Mouse (Mus musculus) neural tube, embryonic 14.5 days (tissue): ENCODE data around the gene Arhgap8. TPM values are rescaled to one million over a fixed set of nuclear protein-coding genes. Genes with fewer than 3 reads are reported as not detected.
"Not testable (repeated sequence)": the region's sequence is repeated elsewhere in the genome, so short reads cannot be mapped to it uniquely, and the experiment has no call there.

ENCODE experiments used
- ATAC-seq: fragments of 200-750 bp; cut with Nextera tagmentation; 2 replicates; pipeline ENCODE4 v1.8.0; 2017; ENCODE audit warnings: low read depth, mild to moderate bottlenecking, moderate TSS enrichment, moderate library complexity
- H3K27ac ChIP-seq: fragments of 300-500 bp; sonication (generic); 2 replicates; pipeline ENCODE4 v1.5.1; 2014; ENCODE audit warnings: low read depth, mild to moderate bottlenecking, control low read depth, low read length, moderate library complexity, mixed read lengths
- H3K27me3 ChIP-seq: fragments of 300-500 bp; sonication (generic); 2 replicates; pipeline ENCODE4 v1.6.1; 2014; ENCODE audit warnings: low read length; ENCODE audit not compliant: control insufficient read depth, insufficient read depth
- H3K36me3 ChIP-seq: fragments of 300-500 bp; sonication (generic); 2 replicates; pipeline ENCODE4 v1.6.1; 2014; ENCODE audit warnings: low read length, mixed read lengths; ENCODE audit not compliant: control insufficient read depth, insufficient read depth
- H3K4me1 ChIP-seq: fragments of 300-500 bp; sonication (generic); 2 replicates; pipeline ENCODE4 v1.6.1; 2014; ENCODE audit warnings: low read length; ENCODE audit not compliant: control insufficient read depth, insufficient read depth
- H3K4me2 ChIP-seq: fragments of 300-500 bp; sonication (generic); 2 replicates; pipeline ENCODE4 v1.6.1; 2014; ENCODE audit warnings: mild to moderate bottlenecking, low read depth, low read length, control low read depth
- H3K4me3 ChIP-seq: fragments of 300-500 bp; sonication (generic); 2 replicates; pipeline ENCODE4 v1.5.1; 2014; ENCODE audit warnings: low read depth, low read length, control low read depth, mixed read lengths
- H3K9ac ChIP-seq: fragments of 300-500 bp; sonication (generic); replicated peaks from 2 replicates; pipeline ENCODE4 v1.6.1; 2014; ENCODE audit warnings: low read depth, mild to moderate bottlenecking, control low read depth, low read length, mixed read lengths
- H3K9me3 ChIP-seq: fragments of 300-500 bp; sonication (generic); 2 replicates; pipeline ENCODE4 v1.6.1; 2016; ENCODE audit warnings: low read length; ENCODE audit not compliant: control insufficient read depth
- WGBS: fragments of 180-500 bp; shearing (Covaris S2); extraction: QIAGEN DNeasy Blood & Tissue Kit; methylation state at CpG from one replicate; pipeline ENCODE4 v1.1.7; 2014; 5-methylcytosine and 5-hydroxymethylcytosine counted together
- polyA plus RNA-seq: library from polyadenylated mRNA; unstranded; fragments of >200 nt; fragmentation: Nextera tagmentation; extraction: Ambion mirVana; gene quantifications from 2 replicates; pipeline ENCODE4 v1.2.1, GENCODE M21; 2014

The Arhgap8 gene
- polyA plus RNA-seq, 1 experiment from 2014 or later: 2.5 TPM

DNA sequence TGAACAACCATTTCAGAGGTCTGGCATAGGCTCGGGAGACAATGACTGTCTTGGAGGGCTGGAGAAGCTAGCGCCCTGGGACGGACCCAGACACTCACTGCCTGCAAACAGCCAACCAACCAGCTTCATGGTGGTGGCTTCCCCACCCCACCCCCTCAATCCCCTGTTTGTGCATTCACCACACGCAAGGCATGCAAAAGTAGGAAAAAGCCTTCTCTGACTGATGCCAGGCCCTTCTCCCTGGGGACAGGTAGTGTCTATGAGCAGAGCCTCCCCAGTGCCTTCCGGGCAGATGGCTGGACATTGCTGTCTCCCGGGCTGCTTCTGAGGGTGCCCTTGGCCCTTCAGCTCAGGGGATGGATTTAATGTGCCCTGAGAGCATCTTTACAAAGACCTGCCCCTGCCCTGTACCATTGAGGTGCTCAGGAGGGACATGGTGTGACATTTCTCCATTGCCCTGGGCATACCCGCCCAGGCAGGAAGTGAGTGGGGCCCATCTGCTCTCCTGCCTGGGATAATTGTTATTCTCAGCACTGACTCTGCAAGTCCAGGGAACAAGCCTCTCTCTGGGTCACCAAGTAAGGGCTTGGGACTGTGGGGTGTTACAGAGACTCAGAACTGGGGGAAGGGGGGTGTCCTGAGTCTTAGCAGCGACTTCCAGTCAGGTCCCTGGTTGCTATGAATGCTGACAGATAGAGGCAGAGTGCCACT lies 43.0 kb downstream of the Arhgap8 start:
- ATAC-seq: peak; percentile 48; the same call in 1 of the 2 replicates
- Histone ChIP-seq H3K9ac (no peak overlapping the region), H3K27ac (no peak overlapping the region), H3K4me3 (no peak overlapping the region), H3K9me3 (no peaks in the 10 kb centered on the region), H3K36me3 (no peaks in the 10 kb centered on the region), H3K27me3 (no peaks in the 10 kb centered on the region), H3K4me1 (peaks cover 9% of the 10 kb centered on the region; the same call in 1 of the 2 replicates), H3K4me2 (no peak overlapping the region)
- WGBS: 33% methylated on average over 8 of the region's 8 CpGs

- H3K4me3 ChIP-seq: no peak overlapping the region
- 23% methylated on average over 7 of the region's 7 CpGs for WGBS
- H3K4me2 ChIP-seq: no peak overlapping the region
- no peaks in the 10 kb centered on the region for H3K36me3 ChIP-seq
- peaks cover 9% of the 10 kb centered on the region; the same call in 1 of the 2 replicates for H3K4me1 ChIP-seq
- H3K9ac ChIP-seq: no peak overlapping the region
- H3K27me3 ChIP-seq: no peaks in the 10 kb centered on the region
- H3K27ac ChIP-seq: no peak overlapping the region
- no peaks in the 10 kb centered on the region for H3K9me3 ChIP-seq
- no peak for ATAC-seq
These were observed 43.6 kb downstream of the Arhgap8 start for GRCm38 (mm10) chr15:84763423-84763812.

GRCm38 (mm10) chr15:84766621-84767020 lies 46.8 kb downstream of the Arhgap8 start:
- ATAC-seq: no peak
- H3K27me3 ChIP-seq: no peaks in the 10 kb centered on the region
- H3K27ac ChIP-seq: no peak overlapping the region
- H3K4me3 ChIP-seq: no peak overlapping the region
- no peaks in the 10 kb centered on the region for H3K9me3 ChIP-seq
- no peak overlapping the region for H3K4me2 ChIP-seq
- H3K9ac ChIP-seq: no peak overlapping the region
- no peaks in the 10 kb centered on the region for H3K36me3 ChIP-seq
- 40% methylated on average over 10 of the region's 10 CpGs for WGBS
- peaks cover 9% of the 10 kb centered on the region; the same call in 1 of the 2 replicates for H3K4me1 ChIP-seq

DNA sequence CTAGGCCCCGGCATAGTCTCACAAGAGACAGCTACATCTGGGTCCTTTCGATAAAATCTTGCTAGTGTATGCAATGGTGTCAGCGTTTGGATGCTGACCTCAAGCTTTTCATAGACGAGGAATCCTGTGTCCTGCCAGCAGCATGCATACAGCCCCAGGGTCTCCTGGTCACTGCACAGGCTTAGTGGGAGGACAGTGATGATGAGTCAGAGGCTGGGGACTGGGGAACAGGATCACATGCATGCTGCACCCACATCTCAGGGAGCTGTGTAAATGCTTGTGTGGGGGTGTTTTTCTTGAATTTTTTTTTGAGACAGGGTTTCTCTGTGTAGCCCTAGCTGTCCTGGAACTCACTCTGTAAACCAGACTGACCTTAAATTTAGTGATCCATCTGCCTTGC lies 48.7 kb downstream of the Arhgap8 start:
- not testable (repeated sequence) for H3K9ac ChIP-seq, H3K4me3 ChIP-seq, H3K9me3 ChIP-seq, H3K27me3 ChIP-seq, H3K4me1 ChIP-seq, ATAC-seq, H3K4me2 ChIP-seq, H3K27ac ChIP-seq, H3K36me3 ChIP-seq
- WGBS: 77% methylated on average over 3 of the region's 4 CpGs

DNA sequence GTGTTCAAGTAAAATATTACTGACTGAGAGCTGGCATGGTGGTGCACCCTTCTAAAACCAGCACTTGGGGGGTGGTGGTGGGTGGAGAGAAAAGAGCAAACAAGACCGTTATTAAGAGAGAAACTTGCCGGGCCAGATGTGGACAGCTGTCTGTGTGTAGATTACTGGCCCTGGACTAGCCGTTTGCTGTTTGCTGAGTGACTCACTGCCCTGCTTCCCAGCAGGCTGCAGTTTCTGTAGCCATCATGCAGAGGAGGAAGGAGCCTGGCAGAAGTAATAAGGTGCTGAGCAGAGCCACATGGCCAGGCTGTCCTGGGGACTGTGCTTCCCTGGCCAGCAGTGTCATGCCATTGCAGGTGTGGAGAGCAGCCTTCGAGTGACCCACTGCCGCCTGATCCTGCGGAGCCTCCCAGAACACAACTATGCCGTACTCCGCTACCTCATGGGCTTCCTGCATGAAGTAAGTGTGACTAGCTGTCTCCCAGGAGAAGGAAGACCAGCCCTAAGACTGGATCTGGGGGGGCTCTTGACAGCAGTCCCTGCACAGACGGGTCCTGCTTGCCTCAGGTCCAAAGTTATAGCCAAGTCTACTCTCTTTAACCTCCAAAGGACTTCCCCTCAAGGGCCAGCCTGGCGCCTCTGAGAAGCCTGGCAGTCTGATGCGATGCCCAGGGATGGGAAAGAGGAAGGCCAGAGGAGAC lies 49.9 kb downstream of the Arhgap8 start:
- H3K4me1 ChIP-seq: peaks cover 8% of the 10 kb centered on the region; the same call in 1 of the 2 replicates
- no peak overlapping the region for H3K9ac ChIP-seq
- no peak overlapping the region for H3K4me3 ChIP-seq
- no peak for ATAC-seq
- no peak overlapping the region for H3K27ac ChIP-seq
- 84% methylated on average over 11 of the region's 11 CpGs for WGBS
- no peak overlapping the region for H3K4me2 ChIP-seq
- no peaks in the 10 kb centered on the region for H3K27me3 ChIP-seq
- no peaks in the 10 kb centered on the region for H3K9me3 ChIP-seq
- H3K36me3 ChIP-seq: no peaks in the 10 kb centered on the region

GRCm38 (mm10) chr15:84772191-84773111 lies 52.6 kb downstream of the Arhgap8 start:
- no peak overlapping the region for H3K9ac ChIP-seq
- peaks cover 13% of the 10 kb centered on the region; the same call in 1 of the 2 replicates for H3K4me1 ChIP-seq
- no peaks in the 10 kb centered on the region for H3K27me3 ChIP-seq
- H3K4me2 ChIP-seq: no peak overlapping the region
- no peak overlapping the region for H3K27ac ChIP-seq
- WGBS: 76% methylated on average over 21 of the region's 21 CpGs
- ATAC-seq: no peak
- H3K9me3 ChIP-seq: no peaks in the 10 kb centered on the region
- no peak overlapping the region for H3K4me3 ChIP-seq
- no peaks in the 10 kb centered on the region for H3K36me3 ChIP-seq

- WGBS: 9% methylated on average over 20 of the region's 20 CpGs
- no peaks in the 10 kb centered on the region for H3K36me3 ChIP-seq
- no peaks in the 10 kb centered on the region for H3K9me3 ChIP-seq
- no peak overlapping the region for H3K4me3 ChIP-seq
- H3K4me1 ChIP-seq: peaks cover 18% of the 10 kb centered on the region; the same call in 1 of the 2 replicates
- peak overlapping the region; percentile 23; the same call in 1 of the 2 replicates for H3K4me2 ChIP-seq
- peak; percentile 60 for ATAC-seq
- peak overlapping the region; percentile 80 for H3K27ac ChIP-seq
- H3K27me3 ChIP-seq: no peaks in the 10 kb centered on the region
- no peak overlapping the region for H3K9ac ChIP-seq
These were observed 55.7 kb downstream of the Arhgap8 start for GRCm38 (mm10) chr15:84775421-84776174.

GRCm38 (mm10) chr15:84778587-84778986 lies 58.7 kb downstream of the Arhgap8 start:
- Histone ChIP-seq H3K9me3 (no peaks in the 10 kb centered on the region), H3K4me2 (no peak overlapping the region), H3K9ac (no peak overlapping the region), H3K27ac (peak overlapping the region; percentile 50; the same call in 1 of the 2 replicates), H3K36me3 (no peaks in the 10 kb centered on the region), H3K27me3 (no peaks in the 10 kb centered on the region), H3K4me3 (no peak overlapping the region), H3K4me1 (peaks cover 18% of the 10 kb centered on the region; the same call in 1 of the 2 replicates)
- 19% methylated on average over 5 of the region's 5 CpGs for WGBS
- no peak for ATAC-seq
